Mouse (Mus musculus) left cerebral cortex, adult 2 months (tissue): Measurements from ENCODE around the gene Rab7. TPM values are rescaled to one million over a fixed set of nuclear protein-coding genes. Genes with fewer than 3 reads are reported as not detected.
"Not testable (repeated sequence)": the region's sequence is repeated elsewhere in the genome, so short reads cannot be mapped to it uniquely, and the experiment has no call there.

ENCODE experiments used
- DNase-seq, 2 experiments: peaks; one replicate each; pipeline ENCODE4 v3.0.0; 2021 to 2022; ENCODE audit warnings: low spot score in 2 of 2, mixed read lengths in 1 of 2; ENCODE audit errors: extremely low spot score in 1 of 2
- H3K27ac ChIP-seq: fragments of 200-600 bp; 2 replicates; pipeline ENCODE4 v1.8.1; 2022
- H3K4me3 ChIP-seq: fragments of 200-600 bp; 2 replicates; pipeline ENCODE4 v1.8.1; 2022
- CTCF ChIP-seq: fragments of 200-600 bp; IDR thresholded peaks from 2 replicates; pipeline ENCODE4 v1.8.1; 2022; ENCODE audit warnings: antibody characterized with exemption, mild to moderate bottlenecking, moderate library complexity
- intact Hi-C: fragments of 180-260 bp; cut with DNase I; formaldehyde crosslinking; loops from one replicate; pipeline ENCODE4 v1.15.1; 2025
- microRNA-seq, 2 experiments: library from miRNA; unstranded; fragments of <30 nt; microRNA quantifications; one replicate each; pipeline ENCODE4 v1.2.0; 2021
- total RNA-seq, 2 experiments: library from RNA; stranded (reverse); gene quantifications; 2 replicates each; pipeline ENCODE4 v1.2.3; 2021

Gene Rab7
- total RNA-seq, 2 experiments from 2014 or later, result 314 to 317 TPM

DNA sequence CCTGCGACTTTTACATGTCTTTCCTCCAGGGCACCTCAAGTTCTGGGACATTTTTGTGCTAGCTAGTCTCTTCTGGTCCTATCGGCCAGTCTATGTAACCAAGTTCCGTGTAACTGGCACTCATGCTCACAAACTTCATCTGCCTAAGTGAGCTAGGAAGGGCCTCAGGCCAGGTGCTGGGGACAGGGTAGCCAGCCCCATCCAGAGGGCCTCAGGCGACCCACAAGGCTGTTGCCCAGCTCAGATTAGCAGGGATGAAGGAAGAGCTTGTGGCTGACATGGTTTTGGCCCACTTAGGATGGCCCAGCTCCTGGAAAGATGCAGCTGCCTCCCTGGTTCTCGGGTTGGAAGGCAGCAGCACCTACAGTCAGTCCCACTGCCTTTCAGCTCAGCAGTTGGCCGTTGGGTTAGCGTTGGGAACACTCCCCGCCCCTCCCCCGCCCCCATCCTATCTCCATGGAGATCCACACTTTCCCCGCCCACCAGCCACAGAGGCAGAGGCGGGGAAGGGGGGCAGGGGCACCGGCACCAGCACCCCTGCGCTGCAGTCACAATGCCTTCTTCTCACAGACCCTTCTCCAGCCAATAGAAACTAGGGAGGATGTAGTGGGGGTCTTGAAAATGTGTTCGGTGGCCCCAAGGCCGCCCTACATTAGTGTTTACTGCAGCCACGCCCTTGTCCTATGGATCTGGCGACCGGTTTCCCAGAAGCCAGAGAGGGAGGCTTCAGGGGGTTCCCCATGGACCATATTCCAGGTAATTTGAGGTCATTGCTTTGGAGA is 51.1 kb downstream of the Rab7 start:
- no peak for TF ChIP-seq CTCF
- Histone ChIP-seq H3K4me3 (peak overlapping the region; percentile 26; the same call in 1 of the 2 replicates), H3K27ac (peak overlapping the region; percentile 75)
- intact Hi-C loops, result no loop called here
- DNase-seq, result peak; percentile 50 to 58

DNA sequence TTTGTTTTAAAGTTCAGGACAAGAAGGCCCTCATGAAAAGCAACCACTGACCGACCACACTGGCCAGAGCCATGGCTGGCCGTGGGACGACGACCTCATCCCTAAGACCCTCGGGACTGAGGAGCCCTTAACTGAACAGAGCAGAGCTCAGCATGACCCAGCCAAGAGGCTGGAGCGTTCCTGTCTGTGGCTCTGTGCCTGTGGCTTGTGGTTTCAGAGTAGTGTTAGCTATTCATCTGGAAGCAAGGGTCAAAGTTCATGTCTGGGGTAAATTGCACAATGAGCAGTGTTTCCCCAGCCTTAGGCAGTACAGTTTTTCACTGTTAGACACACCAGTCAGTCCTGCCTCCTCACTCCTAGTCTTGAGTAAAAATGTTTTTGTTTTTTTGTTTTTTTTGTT is 52.3 kb downstream of the Rab7 start:
- DNase-seq, result no peak
- H3K27ac ChIP-seq, result no peak overlapping the region
- no peak for TF ChIP-seq CTCF
- no peak overlapping the region for H3K4me3 ChIP-seq
- intact Hi-C loops, result no loop called here

DNA sequence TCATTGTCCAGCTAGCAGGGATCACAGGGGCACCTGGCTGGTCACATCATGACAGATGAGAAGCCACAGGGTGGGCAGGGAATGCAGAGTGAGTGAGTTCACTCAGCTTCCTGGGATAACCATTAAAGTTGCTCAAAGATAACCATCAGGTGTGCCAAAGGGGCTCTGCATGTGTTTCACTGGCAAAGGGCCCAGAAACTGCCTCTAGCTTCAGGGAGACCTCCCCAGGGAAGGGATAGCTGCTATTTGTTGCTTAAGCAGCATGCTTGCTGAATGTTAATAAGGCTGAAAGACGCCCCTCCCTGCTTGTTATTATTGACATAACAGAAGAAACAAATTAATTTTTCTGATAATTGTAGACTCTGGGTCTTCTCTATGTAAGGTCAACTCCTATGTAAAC is 53.2 kb downstream of the Rab7 start:
- intact Hi-C loops, result no loop called here
- no peak overlapping the region for H3K4me3 ChIP-seq
- no peak overlapping the region for H3K27ac ChIP-seq
- no peak for TF ChIP-seq CTCF
- DNase-seq, result no peak

DNA sequence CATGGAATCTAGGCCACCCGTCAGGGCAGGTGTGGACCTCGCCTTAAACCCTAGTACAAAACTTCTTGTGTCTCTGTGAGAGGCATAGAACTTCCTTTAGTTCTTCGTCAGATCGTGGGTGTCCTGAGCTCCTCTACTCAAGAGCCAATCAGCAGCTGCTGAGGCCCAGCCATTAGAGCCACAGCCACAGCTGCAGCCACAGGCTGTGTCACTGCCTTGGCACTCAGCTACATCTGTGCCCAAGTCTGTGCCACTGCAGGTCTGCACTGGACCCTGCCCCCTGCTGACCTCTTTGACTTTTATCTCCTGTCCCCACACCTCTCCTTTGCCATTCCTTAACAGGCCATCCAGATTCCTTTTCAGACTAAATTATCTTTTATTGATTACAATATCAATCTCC is 53.9 kb downstream of the Rab7 start:
- DNase-seq, result no peak
- no peak overlapping the region for H3K4me3 ChIP-seq
- intact Hi-C loops, result no loop called here
- TF ChIP-seq CTCF, result no peak
- H3K27ac ChIP-seq, result no peak overlapping the region

DNA sequence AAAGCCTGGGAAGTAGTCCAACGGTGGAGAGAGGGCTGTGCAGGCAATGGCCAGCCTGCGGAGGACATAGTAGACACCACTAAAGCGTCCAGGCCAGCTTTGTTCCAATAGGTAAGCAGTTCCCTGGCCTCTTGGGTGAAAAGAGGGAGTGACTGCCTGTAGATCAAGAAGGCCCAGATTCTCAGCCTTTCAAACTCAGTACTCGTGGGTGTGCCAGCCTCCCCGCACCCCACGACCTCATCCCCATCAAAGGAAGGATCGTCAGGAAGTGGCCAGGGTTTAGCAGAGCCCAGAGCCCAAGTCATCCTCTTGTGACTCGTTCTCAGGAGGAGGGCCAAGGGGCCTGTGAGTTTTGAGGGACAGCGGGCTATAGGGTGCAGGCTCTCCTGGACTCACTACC is 62.6 kb downstream of the Rab7 start:
- intact Hi-C loops, result loop anchor here (5.0 kb wide), 3 partner anchors 70 to 145 kb away; partner anchors contain the start of genes Cnbp, Gm45140, Hmces and Isy1
- TF ChIP-seq CTCF, result no peak
- peak overlapping the region; percentile 60 for H3K4me3 ChIP-seq
- no peak overlapping the region for H3K27ac ChIP-seq
- DNase-seq, result no peak

DNA sequence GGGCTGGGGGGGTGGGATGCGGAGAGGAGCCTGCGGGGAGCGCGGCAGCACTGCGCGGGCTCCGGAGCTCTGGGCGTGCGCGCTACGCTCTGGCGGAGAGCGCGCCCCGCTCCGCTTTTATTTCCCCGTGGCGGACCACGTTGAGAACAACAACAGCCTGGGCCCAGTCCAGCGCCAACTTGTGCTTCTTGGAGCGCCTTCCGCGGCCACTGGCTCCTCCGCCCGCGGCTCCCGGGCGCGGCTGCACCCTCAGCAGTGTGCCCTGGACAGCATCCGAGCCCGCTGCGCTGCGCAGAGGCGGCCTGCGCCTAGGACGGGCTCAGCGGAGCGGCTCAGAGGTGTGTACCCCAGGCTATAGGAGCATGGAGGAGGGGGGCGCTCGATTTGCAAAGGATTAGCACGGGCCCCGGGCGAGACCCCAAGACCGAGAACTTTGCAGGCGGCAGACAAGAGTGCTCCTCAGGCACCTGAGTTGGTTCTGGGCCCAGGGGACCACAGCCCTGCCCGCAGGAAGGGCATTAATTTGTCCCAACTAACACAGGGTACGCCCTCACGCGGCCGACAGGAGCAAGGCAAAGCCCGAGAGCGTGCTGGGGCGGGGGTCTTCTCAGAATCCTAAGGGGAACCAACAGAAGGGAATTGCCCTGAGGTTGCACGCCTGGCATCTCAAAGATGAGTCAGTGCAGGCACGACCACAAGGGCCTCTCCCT is 63.4 kb downstream of the Rab7 start, which contains the start of gene H1fx:
Gene H1fx, minus strand, starts transcription at position 91 of the 710 bp plus-strand sequence.
- Histone ChIP-seq H3K4me3 (peak within 1 kb of the TSS; percentile 60), H3K27ac (peak within 1 kb of the TSS; percentile 87)
- DNase-seq, result peak; percentile 77 to 78
- intact Hi-C loops, result loop anchor here (5.0 kb wide), 3 partner anchors 69 to 144 kb away; partner anchors contain the start of genes Cnbp, Gm45140, Hmces and Isy1
- peak; percentile 36 for TF ChIP-seq CTCF

DNA sequence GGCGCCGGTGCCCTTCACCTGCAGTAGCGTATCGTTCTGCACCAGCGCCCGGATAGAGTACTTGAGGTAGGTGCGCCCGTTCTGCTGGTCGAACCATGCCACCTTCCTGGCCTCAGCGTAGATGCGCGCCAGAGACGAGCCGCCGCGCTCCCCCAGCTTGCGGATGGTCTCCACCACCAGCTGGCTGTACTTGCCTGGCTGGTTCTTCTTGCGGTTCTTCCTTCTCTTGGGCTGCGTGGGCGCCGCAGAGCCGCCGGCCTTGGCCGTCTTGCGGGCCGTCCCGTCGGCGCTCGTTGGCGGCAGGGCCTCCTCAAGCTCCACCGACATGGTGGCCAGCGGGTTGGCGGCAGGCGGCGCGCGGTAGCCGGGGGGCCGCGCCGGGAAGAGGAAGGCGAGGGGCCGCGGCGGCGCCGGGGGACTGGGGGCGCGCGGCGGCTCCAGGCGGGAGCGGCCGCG is 64.0 kb downstream of the Rab7 start:
- intact Hi-C loops, result loop anchor here (5.0 kb wide), 3 partner anchors 69 to 144 kb away; partner anchors contain the start of genes Cnbp, Gm45140, Hmces and Isy1
- peak; percentile 37 to 49 for DNase-seq

DNA sequence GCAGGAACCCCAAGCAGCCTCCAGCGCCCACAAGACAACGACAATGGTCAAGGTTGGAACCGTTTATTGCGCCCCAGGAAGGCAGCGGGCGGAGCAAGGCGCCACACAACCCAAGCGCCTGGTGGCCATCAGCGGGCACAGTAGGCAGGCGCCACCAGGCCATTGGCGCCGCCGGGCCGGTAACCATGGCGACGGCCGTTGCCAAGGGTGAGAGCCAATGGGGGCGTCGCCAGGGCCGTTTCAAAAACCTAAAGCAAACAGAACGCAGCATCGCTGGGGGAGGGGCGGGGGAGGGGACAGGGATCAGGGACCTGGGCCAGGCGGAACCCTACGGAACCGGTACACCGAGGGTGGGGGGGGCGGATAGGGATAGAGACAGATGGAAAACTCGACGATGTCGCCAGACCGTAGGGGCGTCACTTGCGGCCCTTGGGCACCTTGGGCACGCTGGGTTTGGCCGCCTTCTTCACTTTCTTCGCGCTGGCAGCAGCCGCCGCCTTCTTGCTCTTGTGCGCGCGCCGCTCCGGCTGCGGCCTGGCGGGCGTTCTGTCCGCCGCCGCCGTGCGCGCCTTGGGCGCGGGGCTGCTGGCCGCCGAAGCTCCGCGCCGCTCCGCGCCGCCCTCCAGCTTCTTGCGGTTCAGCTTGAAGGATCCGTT is 64.6 kb downstream of the Rab7 start:
- intact Hi-C loops, result loop anchor here (5.0 kb wide), 3 partner anchors 68 to 143 kb away; partner anchors contain the start of genes Cnbp, Gm45140, Hmces and Isy1
- TF ChIP-seq CTCF, result peak; percentile 59
- DNase-seq, result peak; percentile 83 to 86
- Histone ChIP-seq H3K27ac (peak overlapping the region; percentile 87), H3K4me3 (peak overlapping the region; percentile 60)

More for the DNA sequence above, 64.0 kb downstream of the Rab7 start:
- no peak for TF ChIP-seq CTCF
- Histone ChIP-seq H3K4me3 (peak overlapping the region; percentile 60), H3K27ac (peak overlapping the region; percentile 87)

DNA sequence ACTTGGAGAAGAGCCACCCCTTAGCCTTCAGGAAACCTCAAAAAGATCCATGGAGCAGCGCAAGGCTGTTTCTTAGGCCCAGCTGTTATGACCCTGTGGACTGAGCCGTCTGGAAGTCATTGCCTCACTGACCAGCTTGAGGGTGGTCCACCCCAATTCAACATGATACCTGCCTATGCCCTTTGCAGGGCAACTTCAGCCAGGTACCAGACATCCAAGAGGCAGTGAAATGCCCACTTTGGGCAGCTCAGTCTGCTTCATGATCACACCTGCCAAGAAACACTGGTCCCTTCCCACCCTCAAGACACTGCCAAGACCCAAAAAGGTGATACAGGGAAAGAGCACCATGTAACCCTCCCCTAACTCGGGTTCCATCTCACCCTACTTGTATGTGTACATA is 65.3 kb downstream of the Rab7 start:
- no peak overlapping the region; the same call in 1 of the 2 replicates for H3K4me3 ChIP-seq
- no peak for TF ChIP-seq CTCF
- intact Hi-C loops, result loop anchor here (5.0 kb wide), 3 partner anchors 67 to 142 kb away; partner anchors contain the start of genes Cnbp, Gm45140, Hmces and Isy1

DNA sequence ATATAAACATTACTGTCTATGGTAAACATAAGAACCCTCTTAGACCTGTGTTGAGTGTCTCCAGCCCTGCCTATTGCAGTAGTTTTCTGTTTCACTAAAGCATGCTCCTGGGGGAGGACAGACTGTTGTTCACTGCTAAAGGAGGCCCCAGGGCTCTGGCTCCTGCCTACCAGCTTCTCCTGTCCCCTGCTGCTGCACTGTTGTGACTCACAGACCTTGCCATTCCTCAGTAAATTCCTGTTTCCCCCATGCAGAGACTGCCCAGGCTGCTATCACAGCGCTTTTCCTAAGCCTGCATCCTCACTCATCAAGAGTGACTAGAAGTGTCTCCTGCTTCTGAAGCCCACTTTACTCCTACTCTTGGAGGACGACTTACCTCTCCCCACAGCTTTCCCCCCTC is 75.0 kb downstream of the Rab7 start:
- no peak overlapping the region for H3K27ac ChIP-seq
- H3K4me3 ChIP-seq, result no peak overlapping the region
- no peak for TF ChIP-seq CTCF
- no peak for DNase-seq
- intact Hi-C loops, result no loop called here

More for the DNA sequence above, 65.3 kb downstream of the Rab7 start:
- no peak for DNase-seq
- peak overlapping the region; percentile 87; the same call in 1 of the 2 replicates for H3K27ac ChIP-seq

DNA sequence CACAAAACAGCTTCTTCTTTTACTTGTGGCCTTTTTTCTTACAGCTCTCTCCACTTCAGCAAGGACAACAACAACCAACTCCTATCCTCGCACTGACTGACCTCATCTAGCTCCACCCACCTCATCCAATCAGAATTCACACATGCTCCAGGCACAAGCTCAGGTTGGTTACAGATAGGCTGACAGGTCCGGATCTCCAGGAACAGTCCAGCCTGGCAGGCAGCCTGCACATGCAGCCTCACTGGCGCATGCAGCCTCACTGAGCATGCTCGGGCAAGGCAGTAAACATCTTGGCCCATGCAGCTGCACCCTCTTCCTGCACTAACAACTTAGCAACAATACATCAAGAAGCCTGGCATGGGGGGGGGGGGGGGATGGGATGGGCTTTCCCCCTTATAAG is 82.6 kb downstream of the Rab7 start:
- intact Hi-C loops, H3K27ac ChIP-seq, DNase-seq, H3K4me3 ChIP-seq: not testable (repeated sequence)

Small RNA genes within 50 kb of the gene (microRNA-seq; reads per million reads assigned to microRNA genes)
- gene Gm47286, result 0.24 to 1.9 reads per million in 2 experiments

Other genes starting within 250 kb of the Rab7 start
- gene Rab43, start 233.1 kb downstream of the Rab7 start, total RNA-seq, result 10 to 100 TPM; 14.4 to 14.7 TPM
- gene Gm45140, start 209.5 kb downstream of the Rab7 start, total RNA-seq, result 1 to 10 TPM; 2.7 to 3.5 TPM
- gene Isy1, start 206.5 kb downstream of the Rab7 start, total RNA-seq, result 10 to 100 TPM; 35.8 to 40.6 TPM
- 100 to 1,000 TPM; 255 to 275 TPM for gene Cnbp, start 194.2 kb downstream of the Rab7 start, total RNA-seq
- gene Copg1, start 157.5 kb downstream of the Rab7 start, total RNA-seq, result 100 to 1,000 TPM; 232 TPM
- gene Hmces, start 131.3 kb downstream of the Rab7 start, total RNA-seq, result 10 to 100 TPM; 27.5 to 28.6 TPM
- gene H1fx, start 63.6 kb downstream of the Rab7 start, total RNA-seq, result 10 to 100 TPM; 56.4 to 66.3 TPM
- 100 to 1,000 TPM; 172 to 184 TPM for gene Rpn1, start 39.2 kb upstream of the Rab7 start, total RNA-seq
- 1 to 10 TPM; 8.4 to 8.5 TPM for gene Gata2, start 148.6 kb upstream of the Rab7 start, total RNA-seq
- not detected for gene Dnajb8, start 177.0 kb upstream of the Rab7 start, total RNA-seq